Mouse (Mus musculus) layer of hippocampus, postnatal 10 days (tissue): Measurements from ENCODE around the gene Ntn4. TPM values are rescaled to one million over a fixed set of nuclear protein-coding genes. Genes with fewer than 3 reads are reported as not detected.

Experiments
- DNase-seq, 2 experiments: peaks; one replicate each; pipeline ENCODE4 v3.0.0; 2021; ENCODE audit warnings: low spot score in 2 of 2
- total RNA-seq, 2 experiments: library from RNA; stranded (reverse); gene quantifications; 2 replicates each; pipeline ENCODE4 v1.2.3; 2021

The Ntn4 gene
- total RNA-seq, 2 experiments from 2014 or later = 6.0 to 6.2 TPM

DNA sequence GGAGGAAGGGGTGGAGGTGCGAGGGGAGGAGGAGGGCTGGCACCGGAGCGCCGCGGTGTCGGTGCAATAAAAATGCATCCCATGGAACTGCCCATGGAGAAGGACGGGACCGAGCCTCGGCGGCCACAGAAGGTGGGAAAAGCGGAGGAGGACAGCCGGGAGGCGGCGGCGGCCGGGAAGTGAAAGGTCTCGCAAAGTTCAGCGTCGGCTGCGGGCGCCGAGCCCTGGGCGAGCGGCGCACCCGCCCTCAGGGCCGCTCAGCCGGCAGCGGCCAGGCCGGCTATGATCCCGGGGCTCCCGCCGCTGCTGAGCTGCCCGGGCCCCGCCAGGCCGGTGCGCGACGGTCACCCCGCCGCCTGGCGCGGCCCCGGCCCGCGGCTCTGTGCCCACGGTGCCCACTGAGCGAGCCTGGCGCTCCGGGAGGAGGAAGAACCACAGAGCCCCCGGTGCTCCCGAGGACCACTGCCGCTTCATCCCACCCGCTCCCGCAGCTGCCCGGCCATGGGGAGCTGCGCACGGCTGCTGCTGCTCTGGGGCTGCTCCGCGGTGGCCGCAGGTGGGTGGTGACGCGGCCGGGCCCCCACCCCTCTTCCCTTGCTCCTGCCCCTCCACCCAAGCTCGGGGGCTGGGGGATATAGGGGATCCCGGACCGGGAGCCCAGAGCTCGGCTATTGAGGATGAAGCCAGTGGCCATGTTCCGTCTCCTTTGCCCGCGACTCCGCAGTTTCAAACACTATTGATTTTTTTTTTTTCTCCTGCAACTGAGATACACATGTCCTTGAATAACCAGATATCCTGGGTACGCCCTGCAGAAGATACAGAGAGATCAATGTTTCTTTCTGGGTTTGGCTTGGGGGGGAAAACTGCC lies 706 bp downstream of the Ntn4 start:
- DNase-seq = peak; percentile 20 to 39

DNA sequence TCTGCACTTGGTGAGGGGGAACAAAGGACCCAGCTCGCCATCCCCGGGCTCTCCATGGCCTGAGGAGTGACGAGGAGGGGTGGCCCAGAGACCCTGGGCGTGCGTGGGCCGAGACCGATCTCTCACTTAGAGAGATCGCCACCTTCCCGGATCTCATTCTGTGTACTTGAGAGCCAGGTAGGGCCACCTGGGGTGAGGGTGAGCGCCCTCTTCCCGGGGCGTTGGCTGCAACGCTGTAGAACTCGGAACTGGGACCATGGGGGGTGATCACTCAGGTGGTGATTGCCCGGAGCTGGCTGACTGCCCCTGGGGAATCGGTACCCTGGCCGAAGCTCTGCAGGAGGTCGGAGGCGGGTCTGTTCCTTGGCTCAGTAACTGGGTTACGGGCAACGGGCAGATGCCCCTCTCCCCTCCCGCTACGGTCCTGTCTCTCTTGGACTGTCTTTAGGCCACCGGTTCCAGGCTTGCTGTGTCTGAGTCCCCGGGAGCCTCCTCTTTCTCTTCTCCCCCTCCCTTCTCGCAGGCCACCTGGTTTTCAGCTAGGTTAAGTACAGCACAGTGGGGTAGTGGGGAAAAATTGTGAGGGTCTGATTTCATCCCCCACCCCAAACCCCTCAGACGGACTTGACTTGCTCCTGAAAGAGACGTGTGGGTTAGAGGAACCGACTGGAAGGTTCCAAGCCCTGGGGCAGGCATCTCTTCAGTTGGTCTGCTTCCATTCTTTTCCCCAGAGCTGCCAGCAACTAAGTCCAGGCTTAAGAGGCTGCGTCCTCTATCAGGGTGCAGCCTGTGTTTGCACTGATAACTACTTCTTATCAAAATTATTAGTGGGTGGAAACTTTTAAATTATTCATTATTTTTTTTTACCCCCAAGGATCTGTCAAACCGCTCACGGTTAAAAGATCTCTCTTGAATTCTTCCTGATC lies 1.6 kb downstream of the Ntn4 start:
- DNase-seq = peak in 1 of 2 experiments; percentile 31

DNA sequence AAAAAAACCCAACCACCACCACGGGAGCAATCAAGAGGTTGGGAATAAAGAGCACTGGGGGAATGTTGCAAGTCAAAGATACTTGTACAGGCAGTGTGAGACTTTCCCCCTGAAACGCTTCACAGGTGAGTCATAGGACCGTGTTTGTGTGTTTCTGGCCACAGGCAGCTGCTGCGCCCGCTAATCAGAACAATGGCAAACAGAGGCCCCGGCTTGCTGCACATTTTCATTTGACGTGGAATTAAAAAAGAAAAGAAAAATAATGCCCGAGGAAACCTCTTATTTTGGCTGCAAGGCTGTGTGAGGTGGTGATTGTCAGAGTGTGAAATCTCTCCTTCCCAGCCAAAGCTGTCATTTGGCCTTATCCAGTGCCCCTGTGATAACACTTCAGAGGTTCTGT lies 2.4 kb downstream of the Ntn4 start:
- DNase-seq = no peak

DNA sequence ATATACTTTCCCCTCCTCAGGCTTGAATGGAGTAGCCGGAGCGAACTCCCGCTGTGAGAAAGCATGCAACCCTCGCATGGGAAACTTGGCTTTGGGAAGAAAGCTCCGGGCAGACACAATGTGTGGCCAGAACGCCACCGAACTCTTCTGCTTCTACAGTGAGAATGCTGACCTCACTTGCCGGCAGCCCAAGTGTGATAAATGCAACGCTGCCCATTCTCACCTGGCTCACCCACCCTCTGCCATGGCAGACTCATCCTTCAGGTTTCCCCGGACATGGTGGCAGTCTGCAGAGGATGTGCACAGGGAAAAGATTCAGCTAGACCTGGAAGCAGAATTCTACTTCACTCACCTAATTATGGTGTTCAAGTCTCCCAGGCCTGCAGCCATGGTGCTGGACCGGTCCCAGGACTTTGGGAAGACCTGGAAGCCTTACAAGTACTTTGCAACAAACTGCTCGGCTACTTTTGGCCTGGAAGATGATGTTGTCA lies 4.0 kb downstream of the Ntn4 start:
- peak in 1 of 2 experiments; percentile 19 for DNase-seq

DNA sequence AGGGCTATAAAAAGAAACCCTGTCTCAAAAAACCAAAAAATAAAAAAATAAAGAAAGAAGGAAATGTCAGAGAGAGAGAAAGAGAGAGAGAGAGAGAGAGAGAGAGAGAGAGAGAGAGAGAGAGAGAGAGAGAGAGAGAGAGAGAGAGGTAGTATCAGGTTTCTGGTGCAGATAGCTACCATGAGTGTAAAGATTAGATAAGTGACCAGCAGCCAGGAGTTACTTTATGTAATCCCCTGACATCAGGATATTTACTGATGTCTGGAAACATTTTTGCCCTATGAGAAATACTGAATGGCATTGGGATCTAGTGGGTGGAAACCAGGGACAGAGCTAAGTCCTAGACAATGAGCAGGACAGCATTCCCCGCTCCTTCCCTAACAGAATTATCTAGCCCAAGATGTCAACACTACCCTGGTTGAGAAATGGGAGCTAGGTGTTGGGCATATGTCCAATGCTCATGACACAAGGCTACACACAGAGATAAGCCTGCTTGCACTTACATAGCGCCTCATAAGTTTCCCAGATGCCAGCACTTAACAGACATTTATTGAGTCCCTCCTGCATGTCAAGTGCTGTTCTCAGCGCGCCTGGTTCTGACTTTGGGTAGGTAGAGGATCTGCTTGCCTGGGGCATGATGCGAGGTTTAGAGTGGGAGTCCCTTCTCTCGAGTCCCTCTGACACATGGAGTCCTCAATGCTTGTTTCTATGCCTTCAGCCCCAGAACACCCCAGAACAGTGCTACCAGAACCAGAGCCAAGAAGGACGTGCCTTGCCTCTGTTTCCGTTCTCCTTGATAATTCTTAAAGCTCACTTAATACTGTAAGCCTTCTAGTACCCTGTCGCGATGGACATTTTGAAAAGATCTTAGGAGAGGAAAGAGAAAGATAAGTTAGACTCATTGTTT lies 7.4 kb downstream of the Ntn4 start:
- DNase-seq = no peak

DNA sequence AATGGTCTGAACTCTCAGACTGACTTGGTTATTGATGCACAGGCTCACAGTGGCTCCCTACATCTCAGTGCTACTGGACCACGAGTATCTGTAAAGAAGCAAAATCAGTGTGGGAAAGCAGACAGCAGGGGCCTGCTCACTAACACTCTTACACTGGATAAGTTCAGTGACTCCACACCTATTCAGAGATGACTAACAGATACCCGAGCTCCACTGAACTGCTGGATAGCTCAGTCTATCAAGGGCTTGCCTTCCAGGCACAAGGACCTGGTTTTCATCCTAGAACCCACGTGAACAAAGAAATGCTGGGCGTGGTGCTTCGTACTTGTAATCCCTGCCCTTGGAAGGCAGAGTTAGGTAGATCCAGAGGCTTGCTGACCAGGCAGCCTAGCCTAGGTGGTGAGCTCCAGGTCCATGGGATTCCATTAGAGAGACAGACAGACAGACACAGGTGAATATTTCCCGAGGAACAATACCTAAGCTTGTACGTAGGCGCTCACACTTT lies 8.2 kb downstream of the Ntn4 start:
- no peak for DNase-seq

DNA sequence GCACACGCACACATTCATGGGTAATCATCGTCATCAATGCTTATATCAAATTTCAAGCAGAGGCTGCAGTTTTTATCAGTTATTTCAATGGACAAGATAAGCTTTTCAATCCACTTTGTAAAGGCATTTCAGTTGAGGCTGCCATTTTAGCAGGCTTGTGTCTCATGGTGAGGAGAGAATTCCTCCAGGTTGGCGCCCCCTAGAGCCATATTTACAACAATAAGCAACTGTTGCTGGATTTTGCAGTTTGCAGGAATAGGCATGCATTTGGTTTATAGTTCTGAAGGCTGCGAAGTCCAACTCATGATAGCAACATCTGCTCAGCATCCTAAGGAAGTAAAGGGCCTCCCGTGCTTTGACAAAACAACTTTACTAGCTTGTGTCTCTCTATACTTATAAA lies 8.6 kb downstream of the Ntn4 start:
- DNase-seq = no peak

DNA sequence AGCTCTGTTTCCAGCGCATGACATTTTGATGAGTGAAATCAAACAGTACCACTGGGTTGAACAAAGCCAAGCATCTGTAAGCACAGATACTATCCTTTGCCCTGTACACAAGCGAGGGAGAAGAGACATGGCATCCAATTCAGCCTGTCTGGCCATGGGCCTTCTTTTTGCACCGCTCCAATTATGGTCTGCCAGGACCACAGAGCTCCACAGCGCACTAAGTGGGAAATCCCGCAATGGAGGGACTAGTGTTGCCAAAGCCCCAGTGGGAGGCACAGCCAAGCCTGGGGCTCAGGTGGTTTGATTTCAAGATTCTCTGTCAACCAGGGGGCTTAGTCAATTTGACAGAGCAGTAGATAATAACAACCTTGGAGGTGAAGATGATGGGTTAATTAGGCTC lies 9.1 kb downstream of the Ntn4 start:
- DNase-seq = no peak

DNA sequence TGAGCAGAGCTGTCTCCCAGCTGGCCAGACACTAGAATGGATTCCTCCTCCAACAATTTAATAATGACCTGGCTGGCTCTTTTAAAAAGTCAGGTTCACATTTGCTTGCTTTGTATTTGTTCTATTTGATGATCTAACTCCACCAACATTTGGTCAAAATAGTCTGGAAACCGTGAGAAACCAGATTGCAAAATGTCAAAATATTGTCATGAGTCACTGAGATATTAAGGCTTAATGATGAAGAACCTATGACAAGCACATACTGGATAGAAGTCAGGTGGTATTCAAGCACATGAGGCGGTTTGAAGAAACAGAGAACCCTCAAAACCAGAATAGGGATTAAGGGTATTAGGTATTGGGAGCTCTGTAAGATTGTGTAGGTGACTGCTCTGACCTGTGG lies 12.8 kb downstream of the Ntn4 start:
- no peak for DNase-seq

DNA sequence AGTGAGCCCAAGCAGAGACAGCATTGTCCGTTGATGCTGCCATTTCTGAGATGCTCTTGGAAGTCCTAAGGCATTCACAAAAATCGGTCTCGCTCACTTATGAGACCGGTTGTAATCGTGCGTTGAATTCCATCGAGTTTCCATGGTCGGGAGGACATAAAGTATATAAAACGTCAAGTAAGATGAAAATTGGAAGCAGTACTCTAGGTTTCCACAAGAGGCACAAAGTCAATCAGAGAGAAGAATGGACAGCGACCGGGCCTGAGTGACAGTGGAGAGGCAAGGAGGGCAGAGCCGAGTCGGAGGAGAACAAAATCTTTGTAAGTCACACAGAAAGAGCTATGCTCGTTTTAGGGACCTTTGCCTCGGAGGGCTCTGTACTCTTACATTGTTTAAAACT lies 14.9 kb downstream of the Ntn4 start:
- DNase-seq = no peak

DNA sequence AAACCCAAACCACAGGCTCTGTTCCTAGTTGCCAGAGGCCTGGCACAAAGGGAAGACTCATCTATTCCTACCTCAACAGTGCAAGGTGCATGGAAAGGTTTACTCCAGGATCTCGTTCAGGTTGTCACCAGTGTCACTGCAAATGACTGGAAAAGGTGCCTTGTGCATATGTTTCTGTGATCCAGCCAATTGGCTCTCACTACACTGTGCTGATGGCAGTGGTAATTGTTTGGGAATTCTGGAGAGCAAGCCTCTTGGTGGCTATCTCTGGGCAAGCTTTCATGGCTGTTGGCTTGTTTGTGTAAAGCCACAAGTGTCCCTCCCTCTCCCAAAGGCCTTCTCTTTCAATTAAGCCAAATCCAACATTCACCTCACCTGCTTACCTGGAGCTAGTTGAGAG lies 19.3 kb downstream of the Ntn4 start:
- DNase-seq = no peak

DNA sequence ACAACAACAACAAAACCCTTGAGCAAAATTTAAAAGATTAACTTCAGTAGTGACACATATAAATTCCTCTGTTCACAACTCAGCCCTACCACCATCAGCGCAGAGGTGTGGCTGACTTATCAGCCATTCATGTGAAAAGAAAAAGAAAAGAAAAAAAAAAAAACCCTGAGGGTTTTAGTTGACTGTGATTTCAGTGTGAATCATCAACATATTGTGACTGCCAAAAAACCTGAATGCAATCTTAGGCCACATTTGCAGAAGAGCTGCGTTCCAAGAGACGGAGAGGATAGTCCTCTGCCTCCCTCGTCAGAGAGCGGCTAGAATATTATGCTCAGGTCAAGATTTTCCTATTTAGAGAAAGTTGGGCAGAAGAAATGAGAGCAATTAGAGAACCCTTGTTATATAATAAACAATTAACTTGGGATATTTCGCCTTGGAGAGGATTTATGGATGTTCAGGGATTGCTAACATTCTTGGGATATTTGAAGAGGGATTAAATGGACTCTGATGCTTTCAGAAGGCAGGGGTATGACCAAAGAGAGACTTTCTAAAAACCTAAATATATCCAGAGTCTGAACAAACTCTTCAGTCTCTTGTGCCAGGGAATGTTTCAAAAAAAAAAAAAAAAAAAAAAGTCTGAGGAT lies 21.0 kb downstream of the Ntn4 start:
- no peak for DNase-seq

DNA sequence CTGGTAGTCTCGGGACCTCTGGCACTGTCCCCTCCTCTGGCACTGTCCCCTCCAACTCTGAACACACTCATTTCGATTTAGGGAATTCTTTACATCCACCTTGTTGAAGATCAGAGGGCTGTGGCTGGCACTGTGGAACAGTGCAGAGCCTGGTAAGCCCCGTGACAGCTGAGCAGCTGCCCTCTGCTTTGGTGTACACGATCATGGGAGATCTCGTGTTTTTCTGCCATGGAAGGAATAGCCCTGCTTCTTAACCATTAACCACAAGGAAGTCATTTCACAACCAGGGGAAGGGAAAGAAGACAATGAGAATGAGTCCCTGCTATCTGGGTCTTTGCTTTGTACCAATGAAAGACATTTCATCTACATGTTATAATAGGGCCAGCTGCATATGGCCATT lies 21.5 kb downstream of the Ntn4 start:
- DNase-seq = no peak

DNA sequence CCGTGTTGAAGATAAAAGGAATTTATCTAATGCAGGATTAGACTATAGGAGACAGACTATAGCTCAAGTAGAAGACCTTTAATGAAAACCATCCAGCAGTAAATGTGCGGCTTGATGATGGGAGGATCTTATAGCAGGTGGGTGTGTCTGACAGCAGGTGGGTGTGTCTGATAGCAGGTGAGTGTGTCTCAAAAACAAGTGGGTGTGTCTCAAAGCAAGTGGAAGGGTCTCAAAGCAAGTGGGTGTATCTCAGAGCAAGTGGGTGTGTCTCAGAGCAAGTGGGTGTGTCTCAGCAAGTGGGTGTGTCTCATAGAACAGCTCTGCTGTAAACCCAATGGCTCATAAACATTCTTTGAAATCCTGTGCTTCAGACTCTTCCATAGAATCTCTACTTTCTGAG lies 25.7 kb downstream of the Ntn4 start:
- DNase-seq = no peak

DNA sequence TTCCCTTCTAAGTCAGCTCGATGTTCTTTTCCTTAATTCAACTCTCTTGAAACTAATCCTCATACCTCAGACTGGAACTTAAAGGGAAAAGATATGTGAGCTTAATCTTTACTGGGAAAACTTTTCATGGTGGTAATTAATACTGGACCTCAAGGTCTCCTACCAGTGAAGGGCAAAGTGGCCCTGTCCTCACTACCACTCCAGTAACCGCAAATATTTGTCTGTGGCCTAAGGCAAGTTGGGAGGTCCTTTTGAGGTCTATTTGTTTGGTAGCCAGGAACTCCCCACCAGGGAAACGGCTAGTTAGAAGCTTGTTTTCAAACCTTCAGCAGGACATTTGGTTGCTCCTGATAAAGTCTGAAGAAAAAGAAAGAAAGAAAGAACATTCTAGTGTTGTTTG lies 26.5 kb downstream of the Ntn4 start:
- DNase-seq = no peak

DNA sequence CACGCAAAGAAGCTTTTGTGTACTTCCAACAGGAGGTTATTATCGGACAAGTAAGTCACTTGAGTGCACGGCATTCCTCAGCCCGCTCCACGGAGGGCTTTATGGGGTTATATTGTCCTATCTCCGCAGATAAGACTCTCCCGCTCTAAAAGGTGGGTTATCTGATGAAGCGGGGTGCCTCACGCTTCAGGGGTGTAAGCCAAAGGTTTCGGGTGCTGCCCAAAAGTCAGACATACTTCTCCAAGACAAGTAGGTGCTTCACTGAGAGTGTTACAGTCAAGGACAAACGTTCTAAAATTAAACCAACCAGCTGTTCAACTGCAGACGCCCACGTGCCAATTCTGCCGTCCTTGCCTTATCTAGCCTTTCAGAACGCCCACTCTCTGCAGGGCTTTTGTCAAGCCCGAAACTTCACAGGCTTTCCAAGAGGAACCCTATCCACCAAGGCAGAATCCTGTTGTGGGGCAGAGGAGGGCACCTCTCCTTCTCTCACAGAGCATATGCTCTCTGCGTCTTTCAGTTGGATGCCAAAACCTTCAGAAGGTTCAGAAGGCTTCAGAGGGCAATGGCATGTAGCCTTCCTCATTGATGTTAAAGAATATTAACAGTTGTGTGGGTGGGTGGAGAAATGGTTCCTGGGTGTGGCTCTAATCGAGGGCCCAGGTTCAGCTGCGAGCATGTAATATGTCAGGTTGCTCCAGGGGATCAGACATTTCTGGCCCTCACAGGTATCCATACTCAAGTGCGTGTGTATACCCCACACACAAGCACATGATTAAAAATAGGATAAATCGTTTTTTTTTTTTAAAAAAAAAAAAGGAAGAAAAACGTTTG lies 32.4 kb downstream of the Ntn4 start:
- DNase-seq = no peak

DNA sequence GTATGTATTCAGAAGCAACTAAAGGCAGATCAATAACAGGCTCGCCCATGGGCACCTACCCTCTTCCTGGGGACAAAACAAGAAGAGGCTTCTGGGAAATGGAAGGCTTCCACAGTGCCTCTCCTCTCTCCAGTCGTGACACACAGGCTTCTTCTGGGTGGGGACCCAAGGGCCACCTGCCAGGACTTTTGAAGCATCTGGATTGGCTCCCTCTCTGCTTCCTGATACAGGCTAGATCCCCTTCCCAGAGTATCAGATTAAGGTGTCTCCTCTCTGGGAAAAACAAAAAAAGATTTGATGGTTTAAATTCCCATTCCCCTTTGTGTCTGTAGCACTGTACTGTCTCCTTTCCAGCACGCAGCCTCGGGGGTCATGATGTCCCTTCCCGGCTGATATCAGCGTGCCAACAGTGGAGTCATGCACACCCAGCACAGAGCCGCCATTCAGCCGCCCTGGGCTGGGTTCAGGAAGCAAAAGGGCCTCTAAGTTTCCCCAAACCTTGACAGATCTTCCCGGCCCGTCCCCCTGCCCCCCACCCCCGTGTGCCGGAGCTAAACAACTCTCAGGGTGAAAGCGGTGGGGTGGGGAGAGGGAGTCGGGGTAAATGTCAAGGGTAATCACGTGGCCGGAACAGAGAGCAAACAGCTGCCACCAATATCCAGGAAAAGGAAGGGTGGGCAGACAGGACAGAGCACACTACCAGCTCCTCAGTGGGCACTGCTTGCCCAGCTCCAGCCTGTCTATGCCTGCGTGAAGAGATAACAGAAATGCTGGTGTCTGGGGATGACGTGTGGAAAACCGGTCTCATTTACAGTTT lies 38.9 kb downstream of the Ntn4 start:
- no peak for DNase-seq

DNA sequence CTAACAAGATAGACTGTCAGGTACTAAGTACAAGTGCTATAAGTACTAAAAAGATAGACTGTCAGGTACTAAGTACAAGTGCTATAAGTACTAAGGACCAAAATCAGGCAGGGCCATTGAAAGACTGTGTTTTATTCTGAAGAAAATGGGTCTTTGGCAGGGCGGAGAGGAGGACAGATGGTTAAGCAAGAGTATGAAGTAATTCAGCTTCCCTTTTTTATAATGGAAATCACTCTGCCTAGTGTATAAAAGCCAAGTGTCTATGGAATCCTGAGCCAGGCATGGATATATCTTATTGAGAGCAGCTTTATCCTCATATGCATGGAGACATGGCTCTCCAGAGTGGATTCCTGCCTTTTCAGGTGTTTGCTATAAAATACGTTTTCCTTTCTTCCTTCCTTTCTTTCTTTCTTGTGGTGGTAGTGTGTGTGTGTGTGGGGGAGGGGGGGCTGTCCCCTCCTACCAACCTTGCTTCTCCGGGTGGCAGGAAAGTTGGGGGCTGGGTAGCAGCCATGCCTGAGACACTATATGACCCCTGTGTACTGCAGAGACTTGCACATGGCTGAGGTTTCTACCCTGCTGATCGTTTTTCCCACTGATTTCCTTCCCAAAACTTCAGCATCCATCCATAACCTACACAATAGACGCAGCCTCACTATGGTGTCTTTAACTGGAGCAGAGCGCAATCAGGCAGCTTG lies 40.3 kb downstream of the Ntn4 start:
- no peak for DNase-seq
